Mouse (Mus musculus) megakaryocyte, embryonic 14.5 days (primary cell): ENCODE data around the gene Mia2. TPM values are rescaled to one million over a fixed set of nuclear protein-coding genes. Genes with fewer than 3 reads are reported as not detected.
A peak's percentile ranks its signal among the peaks of the same experiment; 100 is the strongest.

Experiments used
- H3K27me3 ChIP-seq: replicated peaks from 2 replicates; pipeline ENCODE3; 2012; ENCODE audit warnings: inconsistent platforms
- H3K36me3 ChIP-seq: replicated peaks from 2 replicates; pipeline ENCODE3; 2012; ENCODE audit warnings: low read length, inconsistent platforms, mixed read lengths
- H3K4me1 ChIP-seq: 2 replicates; pipeline ENCODE4 v1.6.1; 2012; ENCODE audit warnings: inconsistent platforms
- H3K4me3 ChIP-seq: replicated peaks from 2 replicates; pipeline ENCODE3; 2012; ENCODE audit warnings: moderate library complexity, mild to moderate bottlenecking, inconsistent platforms
- H3K9me3 ChIP-seq: 2 replicates; pipeline ENCODE4 v1.6.1; 2012; ENCODE audit warnings: inconsistent platforms
- FLI1 ChIP-seq: IDR thresholded peaks from 2 replicates; pipeline ENCODE4 v1.6.1; 2012; ENCODE audit warnings: low read length, inconsistent platforms, mixed read lengths
- GATA1 ChIP-seq: IDR thresholded peaks from 3 replicates; pipeline ENCODE4 v1.6.1; 2012; ENCODE audit warnings: mixed read lengths, low read length, inconsistent platforms, borderline replicate concordance
- polyA plus RNA-seq: library from polyadenylated mRNA; stranded (reverse); fragments of >175 nt; gene quantifications from 2 replicates; pipeline ENCODE4 v1.2.3, GENCODE M21; 2012; ENCODE audit warnings: low replicate concordance; ENCODE audit not compliant: insufficient read depth

The Mia2 gene
- polyA plus RNA-seq, 1 experiment, result 26.3 TPM

GRCm38 (mm10) chr12:59194341-59195003 is 98.9 kb downstream of the Mia2 start:
- Histone ChIP-seq H3K36me3 (peaks cover 60% of the 10 kb centered on the region), H3K4me3 (no peak overlapping the region), H3K9me3 (0 out of 2 replicates have a peak, but pooled peaks cover 1% of the 10 kb centered on the region), H3K27me3 (no peaks in the 10 kb centered on the region), H3K4me1 (peaks cover 19% of the 10 kb centered on the region)
- TF ChIP-seq FLI1 (no peak), GATA1 (no peak)

GRCm38 (mm10) chr12:59195065-59195464 is 99.5 kb downstream of the Mia2 start:
- Histone ChIP-seq H3K9me3 (0 out of 2 replicates have a peak, but pooled peaks cover 3% of the 10 kb centered on the region), H3K4me1 (peaks cover 21% of the 10 kb centered on the region), H3K36me3 (peaks cover 59% of the 10 kb centered on the region), H3K27me3 (no peaks in the 10 kb centered on the region), H3K4me3 (no peak overlapping the region)
- TF ChIP-seq GATA1 (no peak), FLI1 (no peak)

DNA sequence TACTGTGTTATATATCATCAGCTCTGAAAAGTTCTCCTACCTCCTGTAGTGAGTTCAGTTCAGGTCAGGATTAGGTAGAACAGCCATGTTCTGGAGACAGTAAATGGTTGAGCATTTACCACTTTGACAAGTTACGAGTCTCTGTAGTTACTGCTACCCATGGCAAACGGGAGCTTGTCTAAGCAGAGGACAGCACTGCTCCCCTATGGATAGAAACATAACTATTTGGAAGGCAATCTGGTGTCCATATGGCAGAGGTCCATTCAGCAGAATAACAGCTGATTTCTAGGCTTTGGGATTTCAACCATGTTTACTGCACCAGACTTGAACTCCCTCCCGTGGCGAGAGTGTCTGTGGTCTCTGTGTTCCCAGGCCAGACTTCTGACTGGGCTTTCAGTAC is 100.3 kb downstream of the Mia2 start:
- Histone ChIP-seq H3K4me3 (no peak overlapping the region), H3K27me3 (no peaks in the 10 kb centered on the region), H3K36me3 (peaks cover 61% of the 10 kb centered on the region), H3K4me1 (peaks cover 21% of the 10 kb centered on the region), H3K9me3 (0 out of 2 replicates have a peak, but pooled peaks cover 3% of the 10 kb centered on the region)
- TF ChIP-seq GATA1, result no peak
- TF ChIP-seq FLI1, result no peak

DNA sequence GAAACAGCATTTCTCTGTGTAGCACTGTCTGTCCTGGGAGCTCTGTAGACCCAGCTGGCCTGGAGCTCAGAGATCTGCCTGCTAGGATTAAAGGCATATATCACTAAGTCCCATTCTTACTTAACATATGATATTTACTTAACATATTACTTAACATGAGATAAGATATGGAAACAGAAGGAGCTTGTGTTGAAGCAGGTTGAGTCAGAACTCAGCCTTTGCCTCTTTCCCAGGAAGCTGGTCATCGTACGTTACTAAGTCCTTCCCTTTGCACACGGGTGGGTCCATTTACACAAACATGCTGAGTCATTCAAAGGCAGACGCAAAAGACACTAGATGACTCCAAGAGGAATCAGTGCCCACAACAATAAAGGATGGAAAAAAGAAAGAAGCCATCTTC is 103.2 kb downstream of the Mia2 start:
- H3K36me3 ChIP-seq, result peaks cover 78% of the 10 kb centered on the region
- 0 out of 2 replicates have a peak, but pooled peaks cover 3% of the 10 kb centered on the region for H3K9me3 ChIP-seq
- TF ChIP-seq FLI1, result no peak
- TF ChIP-seq GATA1, result no peak

DNA sequence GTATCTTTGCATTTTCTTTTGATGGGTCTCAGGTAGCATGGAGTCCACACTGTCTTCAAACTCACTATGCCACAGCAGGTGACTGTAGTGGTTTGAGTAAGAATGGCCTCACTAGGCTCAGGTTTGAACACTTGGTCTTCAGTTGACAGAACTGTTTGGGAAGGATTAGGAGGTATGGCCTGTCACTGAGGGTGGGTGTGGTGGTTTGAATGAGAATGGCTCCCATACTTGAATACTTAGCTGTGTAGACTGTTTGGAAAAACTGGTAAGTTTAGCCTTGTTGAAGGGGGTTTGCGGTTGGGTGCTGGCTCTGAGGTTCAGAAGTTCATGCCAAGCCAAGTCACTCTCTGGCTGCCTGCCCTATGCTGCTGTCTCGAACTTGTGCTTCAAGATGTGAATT is 103.8 kb downstream of the Mia2 start:
- Histone ChIP-seq H3K36me3 (peaks cover 84% of the 10 kb centered on the region), H3K27me3 (no peaks in the 10 kb centered on the region), H3K4me3 (no peak overlapping the region), H3K9me3 (0 out of 2 replicates have a peak, but pooled peaks cover 3% of the 10 kb centered on the region), H3K4me1 (peaks cover 11% of the 10 kb centered on the region)
- TF ChIP-seq GATA1 (no peak), FLI1 (no peak)

More for the DNA sequence above, 103.2 kb downstream of the Mia2 start:
- peaks cover 16% of the 10 kb centered on the region for H3K4me1 ChIP-seq
- no peak overlapping the region for H3K4me3 ChIP-seq
- no peaks in the 10 kb centered on the region for H3K27me3 ChIP-seq

GRCm38 (mm10) chr12:59205571-59205970 is 110.0 kb downstream of the Mia2 start:
- H3K4me3 ChIP-seq, result no peak overlapping the region
- peaks cover 30% of the 10 kb centered on the region for H3K4me1 ChIP-seq
- H3K36me3 ChIP-seq, result peaks cover 60% of the 10 kb centered on the region
- H3K27me3 ChIP-seq, result no peaks in the 10 kb centered on the region
- TF ChIP-seq GATA1 (no peak), FLI1 (no peak)
- no peaks in the 10 kb centered on the region for H3K9me3 ChIP-seq

DNA sequence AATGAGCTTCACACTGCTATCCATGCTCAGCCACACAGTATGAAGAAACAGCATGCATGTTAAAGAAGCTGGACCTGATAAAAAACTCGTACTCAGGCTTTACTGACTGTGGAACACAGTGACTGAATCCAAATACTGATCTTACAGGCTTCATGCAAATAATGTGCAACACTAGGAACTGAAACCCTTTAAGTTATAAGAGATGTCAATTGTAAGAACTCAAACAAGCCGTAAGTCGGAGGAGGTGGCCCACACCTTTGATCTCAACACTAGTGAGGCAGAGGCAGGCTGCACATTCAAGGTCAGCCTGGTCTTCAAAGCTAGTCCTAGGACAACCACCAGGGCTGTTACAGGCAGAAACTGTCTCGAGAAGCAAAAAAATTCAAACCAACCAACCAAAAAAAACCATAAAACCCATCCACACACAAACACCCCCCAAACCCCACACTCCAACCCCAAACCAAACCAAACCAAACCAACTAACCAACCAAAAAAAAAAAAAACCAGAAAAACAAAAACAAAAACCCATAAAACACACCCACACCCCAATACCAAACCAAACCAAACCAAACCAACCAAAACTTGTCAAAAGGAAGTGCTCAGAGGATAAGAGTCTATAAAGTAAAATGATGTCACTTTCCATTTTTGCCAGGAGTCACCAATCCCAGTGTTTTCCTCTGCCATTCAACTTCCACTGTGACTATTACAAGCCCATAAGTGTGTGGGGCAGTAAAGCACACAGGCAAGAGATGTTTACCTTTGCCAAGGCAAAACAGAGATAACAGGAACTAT is 110.8 kb downstream of the Mia2 start:
- Histone ChIP-seq H3K4me3 (no peak overlapping the region), H3K27me3 (no peaks in the 10 kb centered on the region)
- no peak for TF ChIP-seq GATA1
- TF ChIP-seq FLI1, result no peak

GRCm38 (mm10) chr12:59207000-59207390 is 111.4 kb downstream of the Mia2 start:
- no peaks in the 10 kb centered on the region for H3K9me3 ChIP-seq
- H3K4me3 ChIP-seq, result no peak overlapping the region
- H3K4me1 ChIP-seq, result peaks cover 30% of the 10 kb centered on the region
- no peaks in the 10 kb centered on the region for H3K27me3 ChIP-seq
- TF ChIP-seq GATA1 (no peak), FLI1 (no peak)
- peaks cover 56% of the 10 kb centered on the region for H3K36me3 ChIP-seq

More for the DNA sequence above, 110.8 kb downstream of the Mia2 start:
- Histone ChIP-seq H3K9me3 (no peaks in the 10 kb centered on the region), H3K36me3 (peaks cover 59% of the 10 kb centered on the region), H3K4me1 (peaks cover 30% of the 10 kb centered on the region)

GRCm38 (mm10) chr12:59207814-59208213 is 112.2 kb downstream of the Mia2 start:
- H3K9me3 ChIP-seq, result no peaks in the 10 kb centered on the region
- TF ChIP-seq GATA1 (no peak), FLI1 (no peak)
- peak overlapping the region; percentile 18 for H3K4me3 ChIP-seq
- peaks cover 56% of the 10 kb centered on the region for H3K36me3 ChIP-seq
- no peaks in the 10 kb centered on the region for H3K27me3 ChIP-seq
- peaks cover 33% of the 10 kb centered on the region for H3K4me1 ChIP-seq

- Histone ChIP-seq H3K4me1 (peaks cover 56% of the 10 kb centered on the region), H3K4me3 (peak overlapping the region; percentile 93), H3K27me3 (no peaks in the 10 kb centered on the region), H3K36me3 (peaks cover 25% of the 10 kb centered on the region), H3K9me3 (no peaks in the 10 kb centered on the region)
- no peak for TF ChIP-seq FLI1
- no peak for TF ChIP-seq GATA1
Observed at GRCm38 (mm10) chr12:59216176-59216575, 120.6 kb downstream of the Mia2 start.
